Mouse (Mus musculus) midbrain, embryonic 13.5 days (tissue): Measurements from ENCODE around the gene Rars2. TPM values are rescaled to one million over a fixed set of nuclear protein-coding genes. Genes with fewer than 3 reads are reported as not detected.

Experiments
- ATAC-seq: fragments of 200-750 bp; cut with Nextera tagmentation; 2 replicates; pipeline ENCODE4 v1.8.0; 2017; ENCODE audit warnings: mild to moderate bottlenecking, moderate TSS enrichment, moderate library complexity
- H3K27ac ChIP-seq: fragments of 300-500 bp; sonication (generic); 2 replicates; pipeline ENCODE4 v1.5.1; 2015; ENCODE audit warnings: inconsistent platforms, mild to moderate bottlenecking, moderate library complexity
- H3K27me3 ChIP-seq: fragments of 300-500 bp; sonication (generic); 2 replicates; pipeline ENCODE4 v1.6.1; 2015; ENCODE audit warnings: mild to moderate bottlenecking, inconsistent platforms
- H3K36me3 ChIP-seq: fragments of 300-500 bp; sonication (generic); 2 replicates; pipeline ENCODE4 v1.6.1; 2015; ENCODE audit warnings: mild to moderate bottlenecking, inconsistent platforms
- H3K4me1 ChIP-seq: fragments of 300-500 bp; sonication (generic); replicated peaks from 2 replicates; pipeline ENCODE4 v1.6.1; 2015; ENCODE audit warnings: inconsistent platforms
- H3K4me2 ChIP-seq: fragments of 300-500 bp; sonication (generic); replicated peaks from 2 replicates; pipeline ENCODE4 v1.6.1; 2015; ENCODE audit warnings: moderate library complexity, mild to moderate bottlenecking, inconsistent platforms
- H3K4me3 ChIP-seq: fragments of 300-500 bp; sonication (generic); replicated peaks from 2 replicates; pipeline ENCODE4 v1.5.1; 2015; ENCODE audit warnings: mild to moderate bottlenecking, inconsistent platforms
- H3K9ac ChIP-seq: fragments of 300-500 bp; sonication (generic); replicated peaks from 2 replicates; pipeline ENCODE4 v1.6.1; 2015; ENCODE audit warnings: mild to moderate bottlenecking, inconsistent platforms
- H3K9me3 ChIP-seq: fragments of 300-500 bp; sonication (generic); 2 replicates; pipeline ENCODE4 v1.6.1; 2016; ENCODE audit warnings: mild to moderate bottlenecking, inconsistent platforms
- WGBS: fragments of 180-500 bp; shearing (Covaris S2); methylation state at CpG from one replicate; pipeline ENCODE4 v1.1.7; 2015; 5-methylcytosine and 5-hydroxymethylcytosine counted together
- polyA plus RNA-seq: library from polyadenylated mRNA; unstranded; fragments of >200 nt; fragmentation: Nextera tagmentation; extraction: Ambion mirVana; gene quantifications from 2 replicates; pipeline ENCODE4 v1.2.1, GENCODE M21; 2015

The Rars2 gene
- polyA plus RNA-seq, 1 experiment from 2014 or later, result 66.3 TPM

GRCm38 (mm10) chr4:34707248-34707647 lies 92.5 kb downstream of the Rars2 start:
- WGBS, result 87% methylated on average over 3 of the region's 3 CpGs
- Histone ChIP-seq H3K36me3 (no peaks in the 10 kb centered on the region), H3K27me3 (no peaks in the 10 kb centered on the region), H3K9ac (no peak overlapping the region), H3K4me2 (no peak overlapping the region), H3K4me3 (no peak overlapping the region), H3K4me1 (no peaks in the 10 kb centered on the region), H3K9me3 (no peaks in the 10 kb centered on the region), H3K27ac (no peak overlapping the region)
- ATAC-seq, result no peak

GRCm38 (mm10) chr4:34708127-34708526 lies 93.4 kb downstream of the Rars2 start:
- Histone ChIP-seq H3K4me3 (no peak overlapping the region), H3K4me2 (no peak overlapping the region), H3K36me3 (no peaks in the 10 kb centered on the region), H3K27me3 (no peaks in the 10 kb centered on the region), H3K9ac (no peak overlapping the region), H3K9me3 (no peaks in the 10 kb centered on the region), H3K4me1 (no peaks in the 10 kb centered on the region), H3K27ac (no peak overlapping the region)
- WGBS, result 86% methylated on average over 3 of the region's 3 CpGs
- no peak for ATAC-seq

Other genes with a start within 250 kb of the Rars2 start
- 81.4 and 101 TPM in 2 replicates for gene Akirin2, start 64.0 kb upstream of the Rars2 start, polyA plus RNA-seq
- gene Orc3, start within 50 bp of the Rars2 start, polyA plus RNA-seq, result 96.8 and 104 TPM in 2 replicates
- gene Slc35a1, start 72.5 kb downstream of the Rars2 start, polyA plus RNA-seq, result 54.6 and 55.3 TPM in 2 replicates
- 1.3 and 1.4 TPM in 2 replicates for gene Cfap206, start 115.2 kb downstream of the Rars2 start, polyA plus RNA-seq
- gene Gm136, start 141.3 kb downstream of the Rars2 start, polyA plus RNA-seq, result not detected in 2 replicates
- gene Smim8, start 163.5 kb downstream of the Rars2 start, polyA plus RNA-seq, result 46.6 and 53.3 TPM in 2 replicates